8 mouse cellular contexts compared by ENCODE assay signal in the genomic region with DNA sequence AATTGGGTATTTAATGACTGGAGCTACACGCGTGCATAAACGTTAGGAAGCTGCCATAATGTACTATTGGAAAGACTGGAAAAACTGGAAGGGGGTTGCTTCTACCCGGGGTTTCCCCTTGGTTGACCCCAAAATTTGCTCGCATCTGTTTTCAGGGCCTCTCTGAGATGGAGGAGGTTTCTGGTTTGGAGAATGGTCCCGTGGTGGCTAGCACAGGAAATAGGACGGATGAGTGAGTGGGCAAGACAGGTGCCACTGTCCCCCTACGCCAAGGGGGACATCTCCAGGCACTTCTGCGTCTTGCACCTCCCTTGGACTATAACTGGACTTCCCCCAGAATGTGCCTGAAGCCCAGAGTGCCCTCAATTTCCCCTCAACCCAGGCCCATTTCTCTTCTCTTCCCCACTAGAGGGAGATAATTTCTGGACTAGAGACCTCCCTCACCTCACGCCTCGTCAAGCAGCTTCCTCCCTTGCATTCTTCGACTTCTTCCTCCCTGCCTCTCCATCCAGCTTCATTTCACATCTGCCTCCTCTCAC. TPM values are rescaled to one million over a fixed set of nuclear protein-coding genes. Genes with fewer than 3 reads are reported as not detected.
DNase-seq lines count a peak whose midpoint lies in the region; ATAC-seq and TF ChIP-seq lines count a peak whose summit lies in the region.

No protein-coding gene starts in this region.

- peaks cover 14% of the 10 kb centered on the region for H3K4me1 ChIP-seq in heart, adult 2 months (ENCODE audit: control insufficient read depth, insufficient read depth, low read length)
- H3K4me1 ChIP-seq in E14TG2a.4 (replicated peaks; ENCODE audit: low read depth, low read length), result peaks cover 65% of the 10 kb centered on the region
- peaks cover 30% of the 10 kb centered on the region for H3K4me1 ChIP-seq in forebrain, embryonic 14.5 days (ENCODE audit: control insufficient read depth, insufficient read depth, low read length)
- peaks cover 75% of the 10 kb centered on the region for H3K4me1 ChIP-seq in liver, embryonic 16.5 days (ENCODE audit: control insufficient read depth, low read depth, low read length)

- 0 out of 2 replicates have a peak, but pooled peaks have one; percentile 3 for TF ChIP-seq EP300 in heart, adult 2 months (IDR thresholded peaks at IDR 0.05; ENCODE audit: insufficient read depth, low read depth, low read length)

- no peaks in the 10 kb centered on the region for H3K9me3 ChIP-seq in E14TG2a.4 (ENCODE audit: low read length)
- no peaks in the 10 kb centered on the region for H3K9me3 ChIP-seq in forebrain, embryonic 14.5 days (replicated peaks; ENCODE audit: control insufficient read depth, low read length)
- no peaks in the 10 kb centered on the region for H3K9me3 ChIP-seq in liver, embryonic 16.5 days (replicated peaks; ENCODE audit: control insufficient read depth, low read length)

- H3K79me2 ChIP-seq in heart, adult 2 months (replicated peaks; ENCODE audit: control insufficient read depth, insufficient read depth, low read length), result no peaks in the 10 kb centered on the region

- no peaks in the 10 kb centered on the region for H3K27me3 ChIP-seq in heart, adult 2 months (ENCODE audit: control insufficient read depth, insufficient read depth, low read length)
- no peaks in the 10 kb centered on the region for H3K27me3 ChIP-seq in E14TG2a.4 (ENCODE audit: insufficient read depth, low read length)
- no peaks in the 10 kb centered on the region for H3K27me3 ChIP-seq in forebrain, embryonic 14.5 days (replicated peaks; ENCODE audit: control insufficient read depth, insufficient read depth, low read length)
- H3K27me3 ChIP-seq in liver, embryonic 16.5 days (ENCODE audit: control insufficient read depth, insufficient read depth, low read depth, low read length), result no peaks in the 10 kb centered on the region

- H3K36me3 ChIP-seq in heart, adult 2 months (ENCODE audit: control insufficient read depth, insufficient read depth, low read length), result no peaks in the 10 kb centered on the region; the same call in 1 of the 2 replicates
- peaks cover 29% of the 10 kb centered on the region for H3K36me3 ChIP-seq in E14TG2a.4 (ENCODE audit: insufficient read depth, low read length)
- no peaks in the 10 kb centered on the region for H3K36me3 ChIP-seq in forebrain, embryonic 14.5 days (ENCODE audit: control insufficient read depth, insufficient read depth, low read length)
- no peaks in the 10 kb centered on the region for H3K36me3 ChIP-seq in liver, embryonic 16.5 days (ENCODE audit: control insufficient read depth, insufficient read depth)

- 28% methylated on average over 12 of the region's 12 CpGs for WGBS in heart, adult 2 months
- WGBS in forebrain, embryonic 14.5 days, result 31% methylated on average over 12 of the region's 12 CpGs
- WGBS in liver, embryonic 16.5 days (ENCODE audit: insufficient replicate concordance), result 28% methylated on average over 12 of the region's 12 CpGs

- peak; percentile 59; the same call in 1 of the 2 replicates for TF ChIP-seq CTCF in heart, adult 2 months (IDR thresholded peaks at IDR 0.05)
- peak; percentile 36; the same call in 1 of the 2 replicates for TF ChIP-seq CTCF in E14TG2a.4 (conservative IDR thresholded peaks at IDR 0.05; ENCODE audit: low read length)

- no peak for TF ChIP-seq POLR2A in heart, adult 2 months (IDR thresholded peaks at IDR 0.05; ENCODE audit: insufficient read depth, low read depth, low read length)

- no peak for DNase-seq in heart, adult 2 months
- DNase-seq in heart, postnatal 10 days, result no peak
- DNase-seq in forebrain, embryonic 14.5 days (ENCODE audit: low spot score), result no peak
- no peak for DNase-seq in c-Kit-positive CD71-positive TER-119-positive erythroid progenitor cells, embryonic 14.5 days (ENCODE audit: low spot score)
- no peak for DNase-seq in left cerebral cortex, postnatal 10 days (ENCODE audit: extremely low spot score in 1 of 2, low spot score in 2 of 2)
- DNase-seq in layer of hippocampus, adult 11-12 months (ENCODE audit: low spot score), result no peak

- peak overlapping the region; percentile 71 for H3K4me3 ChIP-seq in heart, adult 2 months
- H3K4me3 ChIP-seq in E14TG2a.4 (replicated peaks; ENCODE audit: low read length), result peak overlapping the region; percentile 90
- peak overlapping the region; percentile 62 for H3K4me3 ChIP-seq in forebrain, embryonic 14.5 days (ENCODE audit: low read depth, low read length)
- peak overlapping the region; percentile 75 for H3K4me3 ChIP-seq in liver, embryonic 16.5 days (ENCODE audit: low read depth, low read length)

- peak overlapping the region; percentile 73 for H3K4me2 ChIP-seq in forebrain, embryonic 14.5 days (ENCODE audit: low read length)
- peak overlapping the region; percentile 81 for H3K4me2 ChIP-seq in liver, embryonic 16.5 days (ENCODE audit: low read depth, low read length)

- no peak for ATAC-seq in forebrain, embryonic 14.5 days
- peak; percentile 4; the same call in 1 of the 2 replicates for ATAC-seq in liver, embryonic 16.5 days (ENCODE audit: low read depth)

- H3K27ac ChIP-seq in heart, adult 2 months, result peak overlapping the region; percentile 99
- peak overlapping the region; percentile 98 for H3K27ac ChIP-seq in forebrain, embryonic 14.5 days (ENCODE audit: low read depth, low read length)
- peak overlapping the region; percentile 88 for H3K27ac ChIP-seq in liver, embryonic 16.5 days (ENCODE audit: low read length)

- intact Hi-C loops in heart, adult 2 months (cut with DNase I), result loop anchor here (5.0 to 10.0 kb wide), 2 partner anchors 83 to 256 kb away; partner anchors contain the start of genes Hnrnpc, Rab2b and Tox4
- intact Hi-C loops in heart, postnatal 10 days (cut with DNase I), result no loop called here
- intact Hi-C loops in left cerebral cortex, postnatal 10 days (cut with DNase I), result no loop called here

- peak overlapping the region; percentile 71 for H3K9ac ChIP-seq in heart, adult 2 months (ENCODE audit: low read depth, low read length)
- peak overlapping the region; percentile 88 for H3K9ac ChIP-seq in forebrain, embryonic 14.5 days (ENCODE audit: low read length)
- peak overlapping the region; percentile 89 for H3K9ac ChIP-seq in liver, embryonic 16.5 days (ENCODE audit: low read depth, low read length)

RNA-seq across cellular contexts. Expression of gene Zfp219, which starts 1.4 kb away (rescaled TPM):
- total RNA-seq in heart, adult 2 months (2021), result 10 to 100 TPM; 26.8 to 30.0 TPM
- 38.6 and 42.0 TPM in 2 replicates for polyA plus RNA-seq in heart, adult 2 months (2012; rRNA removed)
- total RNA-seq in heart, postnatal 10 days (2021), result 10 to 100 TPM; 33.8 to 38.0 TPM
- polyA plus RNA-seq in forebrain, embryonic 14.5 days (2014; fragmentation: Nextera tagmentation; extraction: Ambion mirVana), result 41.0 and 42.0 TPM in 2 replicates
- 7.4 and 8.9 TPM in 2 replicates for polyA plus RNA-seq in liver, embryonic 16.5 days (2015; fragmentation: Nextera tagmentation; extraction: Ambion mirVana)
- total RNA-seq in left cerebral cortex, postnatal 10 days (2021), result 10 to 100 TPM; 30.2 to 32.4 TPM

RNA-seq across cellular contexts. Expression of gene Tmem253, which starts 3.7 kb away (rescaled TPM):
- total RNA-seq in heart, adult 2 months (2021), result 1 to 10 TPM; 2.2 to 4.2 TPM
- 2.8 and 3.8 TPM in 2 replicates for polyA plus RNA-seq in heart, adult 2 months (2012; rRNA removed)
- 1 to 10 TPM in 1 of 2 experiments, under 1 TPM in 1; 0.82 to 1.7 TPM for total RNA-seq in heart, postnatal 10 days (2021)
- polyA plus RNA-seq in forebrain, embryonic 14.5 days (2014; fragmentation: Nextera tagmentation; extraction: Ambion mirVana), result 0.46 and 0.56 TPM in 2 replicates
- polyA plus RNA-seq in liver, embryonic 16.5 days (2015; fragmentation: Nextera tagmentation; extraction: Ambion mirVana), result 0.15 and 0.28 TPM in 2 replicates
- total RNA-seq in left cerebral cortex, postnatal 10 days (2021), result not detected

RNA-seq across cellular contexts. Expression of gene Olfr221, which starts 23.1 kb away (rescaled TPM):
- not detected for total RNA-seq in heart, adult 2 months (2021)
- polyA plus RNA-seq in heart, adult 2 months (2012; rRNA removed), result not detected in 2 replicates
- not detected for total RNA-seq in heart, postnatal 10 days (2021)
- not detected in 2 replicates for polyA plus RNA-seq in forebrain, embryonic 14.5 days (2014; fragmentation: Nextera tagmentation; extraction: Ambion mirVana)
- not detected in 2 replicates for polyA plus RNA-seq in liver, embryonic 16.5 days (2015; fragmentation: Nextera tagmentation; extraction: Ambion mirVana)
- total RNA-seq in left cerebral cortex, postnatal 10 days (2021), result not detected

RNA-seq across cellular contexts. Expression of gene Arhgef40, which starts 34.6 kb away (rescaled TPM):
- 10 to 100 TPM; 27.2 to 27.8 TPM for total RNA-seq in heart, adult 2 months (2021)
- 42.6 and 49.0 TPM in 2 replicates for polyA plus RNA-seq in heart, adult 2 months (2012; rRNA removed)
- 10 to 100 TPM; 52.7 to 57.9 TPM for total RNA-seq in heart, postnatal 10 days (2021)
- polyA plus RNA-seq in forebrain, embryonic 14.5 days (2014; fragmentation: Nextera tagmentation; extraction: Ambion mirVana), result 49.5 and 51.1 TPM in 2 replicates
- 12.5 and 14.6 TPM in 2 replicates for polyA plus RNA-seq in liver, embryonic 16.5 days (2015; fragmentation: Nextera tagmentation; extraction: Ambion mirVana)
- 10 to 100 TPM; 32.7 to 37.1 TPM for total RNA-seq in left cerebral cortex, postnatal 10 days (2021)
